Mouse (Mus musculus) MEL (cell line): ENCODE measurements around the gene Spef1. TPM values are rescaled to one million over a fixed set of nuclear protein-coding genes. Genes with fewer than 3 reads are reported as not detected.

Source experiments
- DNase-seq: peaks from one replicate; pipeline ENCODE4 v3.0.0; 2011; ENCODE audit warnings: low read depth, low spot score
- H3K27ac ChIP-seq: 2 replicates; pipeline ENCODE4 v1.5.1; 2012; ENCODE audit warnings: low read depth, mild to moderate bottlenecking, control low read depth, low read length, moderate library complexity; ENCODE audit not compliant: control insufficient read depth
- H3K27me3 ChIP-seq, 2 experiments: fragments of 150-350 bp in 1 of 2; sonication (generic) in 1 of 2; 2 replicates each; pipeline ENCODE4 v1.6.1; 2012; ENCODE audit warnings: low read length in 2 of 2, mild to moderate bottlenecking in 2 of 2, improper control_type of control experiment in 1 of 2, moderate library complexity in 1 of 2; ENCODE audit not compliant: insufficient read depth in 2 of 2, control insufficient read depth in 1 of 2
- H3K36me3 ChIP-seq, 2 experiments: 2 replicates each; pipeline ENCODE4 v1.6.1; 2012 to 2014; ENCODE audit warnings: low read length in 2 of 2, improper control_type of control experiment in 1 of 2, inconsistent platforms in 1 of 2, mild to moderate bottlenecking in 1 of 2; ENCODE audit not compliant: insufficient read depth in 2 of 2, control insufficient read depth in 1 of 2
- H3K4me1 ChIP-seq, 2 experiments: fragments of 150-350 bp in 1 of 2; sonication (generic) in 1 of 2; 2 replicates each; pipeline ENCODE4 v1.6.1; 2012; ENCODE audit warnings: low read length in 2 of 2, improper control_type of control experiment in 1 of 2, mild to moderate bottlenecking in 1 of 2; ENCODE audit not compliant: insufficient read depth in 2 of 2, control insufficient read depth in 1 of 2
- H3K4me3 ChIP-seq, 2 experiments: fragments of 150-350 bp in 1 of 2; sonication (generic) in 1 of 2; 2 replicates each; pipeline ENCODE4 v1.5.1; 2012; ENCODE audit warnings: low read depth in 2 of 2, low read length in 2 of 2, mild to moderate bottlenecking in 2 of 2, moderate library complexity in 2 of 2, control low read depth in 1 of 2, improper control_type of control experiment in 1 of 2; ENCODE audit not compliant: control insufficient read depth in 1 of 2, insufficient read depth in 1 of 2
- H3K79me2 ChIP-seq: 2 replicates; pipeline ENCODE4 v1.6.1; 2012; ENCODE audit warnings: mild to moderate bottlenecking, low read length, moderate library complexity; ENCODE audit not compliant: control insufficient read depth, poor library complexity, insufficient read depth
- H3K9ac ChIP-seq: 2 replicates; pipeline ENCODE4 v1.6.1; 2012; ENCODE audit warnings: low read depth, mild to moderate bottlenecking, control low read depth, low read length, moderate library complexity; ENCODE audit not compliant: control insufficient read depth, poor library complexity, severe bottlenecking
- H3K9me3 ChIP-seq: fragments of 150-350 bp; sonication (generic); replicated peaks from 2 replicates; pipeline ENCODE4 v1.6.1; 2012; ENCODE audit warnings: mild to moderate bottlenecking, low read length, improper control_type of control experiment, moderate library complexity; ENCODE audit not compliant: insufficient read depth
- BHLHE40 ChIP-seq: IDR thresholded peaks from 2 replicates; pipeline ENCODE4 v1.6.1; 2012; ENCODE audit warnings: low read depth, mild to moderate bottlenecking, inconsistent platforms, low read length, improper control_type of control experiment, borderline replicate concordance
- CHD1 ChIP-seq: IDR thresholded peaks from 2 replicates; pipeline ENCODE4 v1.6.1; 2012; ENCODE audit warnings: low read depth, mild to moderate bottlenecking, inconsistent platforms, low read length, improper control_type of control experiment
- CHD2 ChIP-seq: IDR thresholded peaks from 2 replicates; pipeline ENCODE4 v1.6.1; 2011; ENCODE audit warnings: low read length, improper control_type of control experiment
- E2F4 ChIP-seq: IDR thresholded peaks from 2 replicates; pipeline ENCODE4 v1.6.1; 2011; ENCODE audit warnings: low read depth, low read length, improper control_type of control experiment, borderline replicate concordance
- ETS1 ChIP-seq: IDR thresholded peaks from 2 replicates; pipeline ENCODE4 v1.6.1; 2012; ENCODE audit warnings: low read depth, mild to moderate bottlenecking, inconsistent platforms, low read length, improper control_type of control experiment, moderate library complexity
- GATA1 ChIP-seq: IDR thresholded peaks from 2 replicates; pipeline ENCODE4 v1.6.1; 2011; ENCODE audit warnings: low read depth, low read length, improper control_type of control experiment
- MAFK ChIP-seq: IDR thresholded peaks from 2 replicates; pipeline ENCODE4 v1.6.1; 2011; ENCODE audit warnings: low read depth, mild to moderate bottlenecking, low read length, improper control_type of control experiment, borderline replicate concordance
- MAX ChIP-seq: IDR thresholded peaks from 2 replicates; pipeline ENCODE4 v1.6.1; 2011; ENCODE audit warnings: low read length, improper control_type of control experiment
- MEF2A ChIP-seq: IDR thresholded peaks from 2 replicates; pipeline ENCODE4 v1.6.1; 2014; ENCODE audit warnings: low read depth, mild to moderate bottlenecking, inconsistent platforms, low read length, improper control_type of control experiment; ENCODE audit not compliant: poor library complexity, insufficient replicate concordance, severe bottlenecking; ENCODE audit errors: extremely low read depth
- MYB ChIP-seq: IDR thresholded peaks from 2 replicates; pipeline ENCODE4 v1.6.1; 2011; ENCODE audit warnings: mild to moderate bottlenecking, low read depth, low read length, improper control_type of control experiment
- POLR2A ChIP-seq, 2 experiments: IDR thresholded peaks; 2 replicates each; pipeline ENCODE4 v1.6.1; 2011 to 2012; ENCODE audit warnings: low read length in 2 of 2, mild to moderate bottlenecking in 2 of 2, control low read depth in 1 of 2, improper control_type of control experiment in 1 of 2, low read depth in 1 of 2, moderate library complexity in 1 of 2; ENCODE audit not compliant: control insufficient read depth in 1 of 2, insufficient read depth in 1 of 2, poor library complexity in 1 of 2
- POLR2AphosphoS2 ChIP-seq: IDR thresholded peaks from 2 replicates; pipeline ENCODE4 v1.6.1; 2011; ENCODE audit warnings: low read length, improper control_type of control experiment
- POLR2AphosphoS5 ChIP-seq: IDR thresholded peaks from 2 replicates; pipeline ENCODE4 v1.6.1; 2012; ENCODE audit warnings: low read depth, borderline replicate concordance, mild to moderate bottlenecking, inconsistent platforms, low read length, moderate library complexity, mixed read lengths
- RAD21 ChIP-seq: IDR thresholded peaks from 2 replicates; pipeline ENCODE4 v1.6.1; 2011; ENCODE audit warnings: mild to moderate bottlenecking, low read depth, low read length, improper control_type of control experiment
- SIN3A ChIP-seq: IDR thresholded peaks from 2 replicates; pipeline ENCODE4 v1.6.1; 2012; ENCODE audit warnings: low read length, improper control_type of control experiment, inconsistent platforms
- TAL1 ChIP-seq: IDR thresholded peaks from 2 replicates; pipeline ENCODE4 v1.6.1; 2012; ENCODE audit warnings: mild to moderate bottlenecking, inconsistent platforms, low read length, moderate library complexity, mixed read lengths
- TCF12 ChIP-seq: IDR thresholded peaks from 2 replicates; pipeline ENCODE4 v1.6.1; 2014; ENCODE audit warnings: low read depth, mild to moderate bottlenecking, inconsistent platforms, low read length, improper control_type of control experiment, moderate library complexity
- UBTF ChIP-seq: IDR thresholded peaks from 2 replicates; pipeline ENCODE4 v1.6.1; 2012; ENCODE audit warnings: low read depth, mild to moderate bottlenecking, inconsistent platforms, low read length, improper control_type of control experiment, moderate library complexity, borderline replicate concordance; ENCODE audit not compliant: insufficient read depth
- USF2 ChIP-seq, 2 experiments: IDR thresholded peaks; 2 replicates each; pipeline ENCODE4 v1.6.1; 2011 to 2012; ENCODE audit warnings: improper control_type of control experiment in 2 of 2, low read length in 2 of 2, borderline replicate concordance in 1 of 2, inconsistent platforms in 1 of 2, low read depth in 1 of 2, mild to moderate bottlenecking in 1 of 2; ENCODE audit not compliant: insufficient read depth in 1 of 2
- ZC3H11A ChIP-seq: IDR thresholded peaks from 2 replicates; pipeline ENCODE4 v1.6.1; 2012; ENCODE audit warnings: low read depth, mild to moderate bottlenecking, inconsistent platforms, low read length, improper control_type of control experiment
- ZKSCAN1 ChIP-seq: IDR thresholded peaks from 2 replicates; pipeline ENCODE4 v1.6.1; 2012; ENCODE audit warnings: low read depth, mild to moderate bottlenecking, inconsistent platforms, low read length, improper control_type of control experiment, moderate library complexity
- ZMIZ1 ChIP-seq: IDR thresholded peaks from 2 replicates; pipeline ENCODE4 v1.6.1; 2012; ENCODE audit warnings: low read depth, mild to moderate bottlenecking, inconsistent platforms, low read length, improper control_type of control experiment, moderate library complexity
- ZNF384 ChIP-seq: IDR thresholded peaks from 2 replicates; pipeline ENCODE4 v1.6.1; 2012; ENCODE audit warnings: low read depth, mild to moderate bottlenecking, inconsistent platforms, low read length, improper control_type of control experiment
- polyA plus RNA-seq, 2 experiments: library from polyadenylated mRNA; stranded (reverse) in 1 of 2; unstranded in 1 of 2; fragments of >175 nt in 1 of 2; fragments of >200 nt in 1 of 2; gene quantifications; 2 replicates each; pipeline versions ENCODE4 v1.2.1 to v1.2.4; 2012; ENCODE audit warnings: low replicate concordance in 2 of 2, low read depth in 1 of 2; ENCODE audit not compliant: insufficient read length in 2 of 2, insufficient read depth in 1 of 2, missing spikeins in 1 of 2
- total RNA-seq: library from RNA; depleted of rRNA; stranded (reverse); fragments of 300-350 nt; gene quantifications from 2 replicates; pipeline ENCODE4 v1.2.3, GENCODE M21; 2012

The Spef1 gene
- total and polyA plus RNA-seq, 3 experiments, result 1.2 to 1.8 TPM; not detected in 1

DNA sequence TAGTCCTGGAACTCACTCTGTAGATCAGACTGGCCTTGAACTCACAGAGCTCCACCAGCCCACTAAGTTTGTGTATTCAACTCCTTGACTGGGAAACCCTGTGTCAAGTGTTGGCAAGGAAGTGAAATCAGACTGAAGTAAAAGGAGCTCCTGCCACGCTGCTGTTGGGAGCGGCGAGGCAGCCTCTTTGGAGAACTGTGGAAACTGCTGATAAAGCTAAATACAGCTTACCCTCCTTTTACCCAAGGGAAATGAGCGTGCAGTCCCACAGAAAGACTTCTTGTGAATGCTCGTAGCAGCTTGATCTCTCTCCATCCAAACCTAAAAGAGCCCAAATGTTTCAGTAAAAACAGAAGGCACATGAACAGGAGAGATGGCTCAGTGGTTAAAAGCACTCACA is 35.5 kb upstream of the Spef1 start:
- Histone ChIP-seq H3K27me3 (no peaks in the 10 kb centered on the region), H3K79me2 (no peaks in the 10 kb centered on the region), H3K27ac (peak overlapping the region; percentile 30; the same call in 1 of the 2 replicates), H3K36me3 (peaks cover 0 to 25% of the 10 kb centered on the region in 2 experiments; a peak in 2 of 4 replicates), H3K4me1 (peaks cover 15 to 38% of the 10 kb centered on the region in 2 experiments), H3K9ac (peak overlapping the region; percentile 44), H3K9me3 (no peaks in the 10 kb centered on the region), H3K4me3 (peak overlapping the region; percentile 21 to 27; a peak in 3 of 4 replicates)
- DNase-seq, result peak; percentile 70
- no peak for TF ChIP-seq BHLHE40
- TF ChIP-seq ZNF384, result no peak
- TF ChIP-seq E2F4, result no peak
- no peak for TF ChIP-seq MEF2A
- TF ChIP-seq SIN3A, result no peak
- 0 out of 2 replicates have a peak, but pooled peaks have one; percentile 5 for TF ChIP-seq ZC3H11A
- TF ChIP-seq POLR2A (IDR thresholded peaks at IDR 0.05; ENCODE audit: control insufficient read depth in 1 of 2, insufficient read depth in 1 of 2, low read depth in 1 of 2, low read length in 2 of 2, poor library complexity in 1 of 2), result no peak
- no peak for TF ChIP-seq UBTF
- peak; percentile 95 for TF ChIP-seq MAFK

- DNase-seq, result peak; percentile 41
- H3K27me3 ChIP-seq, result no peaks in the 10 kb centered on the region
- H3K9me3 ChIP-seq, result no peaks in the 10 kb centered on the region
- H3K4me1 ChIP-seq, result peaks cover 9 to 34% of the 10 kb centered on the region in 2 experiments
- no peak overlapping the region for H3K27ac ChIP-seq
- TF ChIP-seq GATA1 (0 out of 2 replicates have a peak, but pooled peaks have one; percentile 11), ETS1 (0 out of 2 replicates have a peak, but pooled peaks have one; percentile 9), POLR2AphosphoS5 (no peak)
- TF ChIP-seq, all 39 proteins: peak for 2
- peaks cover 0 to 19% of the 10 kb centered on the region in 2 experiments; a peak in 2 of 4 replicates for H3K36me3 ChIP-seq
- H3K9ac ChIP-seq, result peak overlapping the region; percentile 26; the same call in 1 of the 2 replicates
- no peak overlapping the region for H3K4me3 ChIP-seq
- no peaks in the 10 kb centered on the region for H3K79me2 ChIP-seq
Measured at GRCm38 (mm10) chr2:131221853-131222515, 34.9 kb upstream of the Spef1 start.

- H3K4me3 ChIP-seq, result no peak overlapping the region
- peaks cover 2 to 25% of the 10 kb centered on the region in 2 experiments; a peak in 3 of 4 replicates for H3K4me1 ChIP-seq
- H3K27me3 ChIP-seq, result no peaks in the 10 kb centered on the region
- H3K27ac ChIP-seq, result no peak overlapping the region
- no peaks in the 10 kb centered on the region for H3K9me3 ChIP-seq
- H3K79me2 ChIP-seq, result no peaks in the 10 kb centered on the region
- peaks cover 0 to 12% of the 10 kb centered on the region in 2 experiments; a peak in 2 of 4 replicates for H3K36me3 ChIP-seq
- no peak for DNase-seq
- H3K9ac ChIP-seq, result no peak overlapping the region
- TF ChIP-seq ZKSCAN1 (no peak), MYB (no peak), RAD21 (no peak), USF2 (IDR thresholded peaks at IDR 0.05; ENCODE audit: borderline replicate concordance in 1 of 2, insufficient read depth in 1 of 2, low read depth in 1 of 2, low read length in 2 of 2) (no peak), BHLHE40 (no peak), TCF12 (no peak), CHD2 (no peak), ETS1 (no peak), MAFK (no peak), ZMIZ1 (no peak), ZC3H11A (no peak), POLR2AphosphoS5 (no peak), UBTF (no peak), MAX (no peak), TAL1 (no peak), CHD1 (no peak), POLR2AphosphoS2 (no peak)
Measured at GRCm38 (mm10) chr2:131220030-131220429, 32.9 kb upstream of the Spef1 start.
